Mouse (Mus musculus): ENCODE data around the gene Tfec. TPM values are rescaled to one million over a fixed set of nuclear protein-coding genes. Genes with fewer than 3 reads are reported as not detected.

Gene Tfec
- polyA plus RNA-seq, 1 experiment, result 8.2 TPM

DNA sequence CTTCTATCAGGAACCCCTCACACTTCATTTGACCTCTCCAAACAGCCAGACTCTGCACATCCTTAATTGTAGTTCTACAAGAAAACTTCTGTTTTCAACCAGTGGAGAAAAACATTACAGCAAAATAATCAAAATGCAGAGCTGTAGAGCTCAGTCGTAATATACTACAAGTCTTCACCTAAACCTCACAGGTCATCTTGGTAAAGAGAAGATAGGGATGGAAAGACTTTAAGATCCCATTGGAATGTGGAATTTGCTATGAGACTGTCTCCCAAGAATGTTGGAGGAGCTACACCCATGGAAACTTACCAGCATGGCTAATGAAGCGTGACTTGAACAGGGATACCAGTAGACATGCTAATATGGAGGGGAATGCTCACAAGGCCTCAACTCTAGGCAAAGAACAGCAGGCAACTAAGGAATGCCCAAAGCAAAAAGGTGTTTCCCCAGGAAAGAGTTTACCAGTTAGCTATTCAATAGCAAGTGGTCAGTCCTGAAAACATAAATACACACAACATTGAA lies 24.2 kb downstream of the Tfec start:
- Histone ChIP-seq H3K4me3 (replicated peaks; ENCODE audit: control insufficient read depth, low read depth, low read length) (no peak overlapping the region), H3K27ac (ENCODE audit: control insufficient read depth, insufficient read depth, low read depth, low read length, poor library complexity) (no peak overlapping the region), H3K4me1 (ENCODE audit: control insufficient read depth, insufficient read depth, low read length) (no peaks in the 10 kb centered on the region)
- TF ChIP-seq CTCF (IDR thresholded peaks at IDR 0.05; ENCODE audit: control insufficient read depth, insufficient read depth, low read length), result no peak
- no peak for TF ChIP-seq POLR2A (IDR thresholded peaks at IDR 0.05; ENCODE audit: borderline replicate concordance, control insufficient read depth, low read depth, low read length)
- 81% methylated on average over 2 of the region's 2 CpGs for WGBS

GRCm38 (mm10) chr6:16870067-16870466 lies 28.2 kb downstream of the Tfec start:
- 15% methylated on average over 2 of the region's 2 CpGs for WGBS
- no peak for TF ChIP-seq CTCF (IDR thresholded peaks at IDR 0.05; ENCODE audit: control insufficient read depth, insufficient read depth, low read length)
- TF ChIP-seq POLR2A (IDR thresholded peaks at IDR 0.05; ENCODE audit: borderline replicate concordance, control insufficient read depth, low read depth, low read length), result no peak
- Histone ChIP-seq H3K4me1 (ENCODE audit: control insufficient read depth, insufficient read depth, low read length) (no peaks in the 10 kb centered on the region), H3K27ac (ENCODE audit: control insufficient read depth, insufficient read depth, low read depth, low read length, poor library complexity) (no peak overlapping the region), H3K4me3 (replicated peaks; ENCODE audit: control insufficient read depth, low read depth, low read length) (no peak overlapping the region)

GRCm38 (mm10) chr6:16868314-16868713 lies 29.9 kb downstream of the Tfec start:
- TF ChIP-seq POLR2A (IDR thresholded peaks at IDR 0.05; ENCODE audit: borderline replicate concordance, control insufficient read depth, low read depth, low read length) (no peak), CTCF (IDR thresholded peaks at IDR 0.05; ENCODE audit: control insufficient read depth, insufficient read depth, low read length) (no peak)
- 48% methylated on average over 2 of the region's 2 CpGs for WGBS

DNA sequence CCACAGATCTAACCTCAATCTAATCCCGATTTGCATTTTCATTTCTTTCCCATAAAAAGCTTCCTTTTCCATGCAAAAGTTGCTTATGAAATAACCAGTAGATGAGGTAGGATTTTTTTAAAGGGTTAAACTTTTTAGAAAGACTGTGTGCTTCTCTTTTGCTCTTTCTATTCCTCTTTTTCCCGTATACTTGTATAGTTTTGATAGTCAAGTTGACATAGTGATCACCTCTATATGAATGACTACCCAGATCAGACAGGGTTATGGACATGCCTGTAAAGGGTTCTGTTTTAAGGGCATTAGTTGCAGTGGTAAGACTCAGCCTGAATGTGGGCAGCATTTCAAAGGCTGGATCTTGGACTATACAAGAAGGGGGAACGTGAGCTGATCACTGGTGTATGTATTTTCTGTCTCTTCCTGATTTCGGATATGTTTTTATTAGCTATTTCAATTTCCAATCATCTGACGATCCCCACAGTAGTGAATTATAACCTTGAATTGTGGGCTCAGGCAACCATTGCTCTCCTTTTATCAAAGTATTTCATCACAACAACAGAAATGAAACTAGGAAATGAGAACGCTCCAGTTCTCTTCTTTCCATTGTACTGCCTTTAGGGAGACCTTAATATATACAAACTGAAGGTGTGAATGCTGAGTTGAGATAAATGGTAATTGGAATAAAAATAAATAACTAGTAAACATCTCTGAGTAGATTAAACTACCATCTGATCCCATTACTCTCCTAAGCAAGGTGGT lies 35.3 kb downstream of the Tfec start:
- Histone ChIP-seq H3K27ac (ENCODE audit: control insufficient read depth, insufficient read depth, low read depth, low read length, poor library complexity) (no peak overlapping the region), H3K4me3 (replicated peaks; ENCODE audit: control insufficient read depth, low read depth, low read length) (no peak overlapping the region), H3K4me1 (ENCODE audit: control insufficient read depth, insufficient read depth, low read length) (no peaks in the 10 kb centered on the region)
- 73% methylated on average over 6 of the region's 6 CpGs for WGBS
- no peak for TF ChIP-seq CTCF (IDR thresholded peaks at IDR 0.05; ENCODE audit: control insufficient read depth, insufficient read depth, low read length)
- no peak for TF ChIP-seq POLR2A (IDR thresholded peaks at IDR 0.05; ENCODE audit: borderline replicate concordance, control insufficient read depth, low read depth, low read length)

More at GRCm38 (mm10) chr6:16868314-16868713, 29.9 kb downstream of the Tfec start:
- H3K27ac ChIP-seq (ENCODE audit: control insufficient read depth, insufficient read depth, low read depth, low read length, poor library complexity), result no peak overlapping the region
- no peak overlapping the region for H3K4me3 ChIP-seq (replicated peaks; ENCODE audit: control insufficient read depth, low read depth, low read length)
- H3K4me1 ChIP-seq (ENCODE audit: control insufficient read depth, insufficient read depth, low read length), result no peaks in the 10 kb centered on the region

- no peak overlapping the region for H3K4me3 ChIP-seq (replicated peaks; ENCODE audit: control insufficient read depth, low read depth, low read length)
- no peak overlapping the region for H3K27ac ChIP-seq (ENCODE audit: control insufficient read depth, insufficient read depth, low read depth, low read length, poor library complexity)
- WGBS, result 84% methylated on average over 3 of the region's 3 CpGs
- H3K4me1 ChIP-seq (ENCODE audit: control insufficient read depth, insufficient read depth, low read length), result no peaks in the 10 kb centered on the region
- TF ChIP-seq CTCF (IDR thresholded peaks at IDR 0.05; ENCODE audit: control insufficient read depth, insufficient read depth, low read length) (no peak), POLR2A (IDR thresholded peaks at IDR 0.05; ENCODE audit: borderline replicate concordance, control insufficient read depth, low read depth, low read length) (no peak)
These were observed 36.2 kb downstream of the Tfec start for GRCm38 (mm10) chr6:16862050-16862449.

DNA sequence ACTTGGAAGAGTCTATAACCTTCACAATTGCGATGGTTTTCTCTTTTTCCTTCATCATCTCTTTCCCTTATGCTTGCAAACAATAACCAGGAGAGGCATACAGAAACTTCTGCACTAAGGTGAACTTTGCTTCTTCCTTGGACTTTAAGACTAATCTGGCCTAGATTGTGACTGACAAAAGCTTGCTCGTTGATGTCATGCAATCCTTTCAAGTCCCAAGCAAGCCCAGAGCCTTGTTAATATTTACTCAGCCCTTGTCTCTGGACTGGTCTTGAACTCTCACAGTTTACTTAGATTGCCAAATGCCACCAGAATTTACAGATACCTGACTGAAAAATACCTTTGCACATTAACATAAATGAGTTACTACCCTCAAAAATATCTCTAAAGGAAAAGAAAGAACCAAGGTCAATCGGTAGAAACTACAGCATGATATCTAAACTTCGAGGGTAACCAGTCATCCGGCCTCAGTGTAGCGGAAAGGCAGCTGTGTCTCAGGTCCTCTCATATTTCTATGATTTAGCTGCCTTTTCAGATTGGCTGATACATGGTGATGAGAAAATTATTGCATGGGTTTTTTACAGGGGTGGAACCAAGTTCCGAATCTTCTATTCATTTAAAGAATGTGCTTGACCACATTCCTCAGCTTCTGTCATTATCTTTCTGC lies 42.2 kb downstream of the Tfec start:
- TF ChIP-seq POLR2A (IDR thresholded peaks at IDR 0.05; ENCODE audit: borderline replicate concordance, control insufficient read depth, low read depth, low read length) (no peak), CTCF (IDR thresholded peaks at IDR 0.05; ENCODE audit: control insufficient read depth, insufficient read depth, low read length) (no peak)
- WGBS, result 86% methylated on average over 7 of the region's 7 CpGs
- H3K4me1 ChIP-seq (ENCODE audit: control insufficient read depth, insufficient read depth, low read length), result no peaks in the 10 kb centered on the region
- no peak overlapping the region for H3K27ac ChIP-seq (ENCODE audit: control insufficient read depth, insufficient read depth, low read depth, low read length, poor library complexity)
- no peak overlapping the region for H3K4me3 ChIP-seq (replicated peaks; ENCODE audit: control insufficient read depth, low read depth, low read length)

- no peak for TF ChIP-seq POLR2A (IDR thresholded peaks at IDR 0.05; ENCODE audit: borderline replicate concordance, control insufficient read depth, low read depth, low read length)
- TF ChIP-seq CTCF (IDR thresholded peaks at IDR 0.05; ENCODE audit: control insufficient read depth, insufficient read depth, low read length), result no peak
- Histone ChIP-seq H3K4me3 (replicated peaks; ENCODE audit: control insufficient read depth, low read depth, low read length) (no peak overlapping the region), H3K4me1 (ENCODE audit: control insufficient read depth, insufficient read depth, low read length) (no peaks in the 10 kb centered on the region), H3K27ac (ENCODE audit: control insufficient read depth, insufficient read depth, low read depth, low read length, poor library complexity) (no peak overlapping the region)
- WGBS, result 67% methylated on average over 9 of the region's 9 CpGs
These were observed 43.3 kb downstream of the Tfec start for GRCm38 (mm10) chr6:16854977-16855376.

- no peak overlapping the region for H3K27ac ChIP-seq (ENCODE audit: control insufficient read depth, insufficient read depth, low read depth, low read length, poor library complexity)
- no peak for TF ChIP-seq CTCF (IDR thresholded peaks at IDR 0.05; ENCODE audit: control insufficient read depth, insufficient read depth, low read length)
- TF ChIP-seq POLR2A (IDR thresholded peaks at IDR 0.05; ENCODE audit: borderline replicate concordance, control insufficient read depth, low read depth, low read length), result no peak
- no peak overlapping the region for H3K4me3 ChIP-seq (replicated peaks; ENCODE audit: control insufficient read depth, low read depth, low read length)
- WGBS, result 53% methylated on average over 7 of the region's 7 CpGs
- H3K4me1 ChIP-seq (ENCODE audit: control insufficient read depth, insufficient read depth, low read length), result no peaks in the 10 kb centered on the region
These were observed 51.7 kb downstream of the Tfec start for GRCm38 (mm10) chr6:16846521-16846920.

All from bone marrow, adult 2 months (tissue).